Mouse (Mus musculus) induced T-regulatory cell, adult 2 months (primary cell): ENCODE measurements around the gene Fes.

Source experiments
- DNase-seq: peaks from one replicate; pipeline ENCODE4 v3.0.0-alpha.2; 2012; ENCODE audit warnings: low read depth

Fes gene

DNA sequence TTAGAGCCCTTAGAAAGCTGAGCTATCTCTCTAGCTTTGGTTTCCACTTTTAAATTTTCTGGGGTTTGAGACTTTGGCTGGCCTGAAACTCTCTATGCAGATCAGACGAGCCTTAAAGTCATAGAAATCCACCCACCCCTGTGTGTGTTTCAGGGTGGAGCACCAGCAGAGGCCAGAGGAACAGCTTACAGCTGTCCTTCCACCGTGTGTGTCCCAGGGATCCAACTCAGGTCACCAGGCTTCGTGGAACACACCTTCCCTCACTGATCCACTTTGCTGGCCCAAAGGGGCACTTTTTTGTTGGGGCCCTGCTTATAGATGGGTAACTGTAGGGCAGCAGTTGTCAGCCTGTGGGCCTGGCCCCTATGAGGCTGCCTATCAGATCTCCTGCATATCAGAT is 13.5 kb downstream of the Fes start:
- no peak for DNase-seq

GRCm38 (mm10) chr7:80373850-80374249 is 13.9 kb downstream of the Fes start:
- no peak for DNase-seq

DNA sequence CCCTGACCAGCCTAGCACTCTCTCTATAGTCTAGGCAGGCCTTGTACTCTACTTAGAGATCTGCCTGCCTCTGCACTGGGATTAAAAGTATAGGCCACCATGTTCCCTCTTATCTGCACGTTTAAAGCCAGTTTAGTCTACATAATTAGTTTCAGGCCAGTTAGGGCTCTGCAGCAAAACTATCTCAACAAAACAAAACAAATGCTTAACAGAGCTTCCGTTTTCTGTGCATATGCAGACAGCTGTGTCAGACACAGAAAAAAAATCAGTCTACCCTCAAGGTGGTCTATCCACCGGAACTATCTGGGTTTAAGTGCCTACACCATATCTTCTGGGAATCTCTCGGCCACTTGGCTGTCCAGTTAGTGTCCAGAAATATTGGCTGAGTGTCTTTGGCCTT is 14.4 kb downstream of the Fes start:
- DNase-seq = no peak

GRCm38 (mm10) chr7:80372667-80373066 is 15.1 kb downstream of the Fes start:
- DNase-seq = no peak

- DNase-seq = no peak
Measured at GRCm38 (mm10) chr7:80372166-80372565, 15.6 kb downstream of the Fes start.

DNA sequence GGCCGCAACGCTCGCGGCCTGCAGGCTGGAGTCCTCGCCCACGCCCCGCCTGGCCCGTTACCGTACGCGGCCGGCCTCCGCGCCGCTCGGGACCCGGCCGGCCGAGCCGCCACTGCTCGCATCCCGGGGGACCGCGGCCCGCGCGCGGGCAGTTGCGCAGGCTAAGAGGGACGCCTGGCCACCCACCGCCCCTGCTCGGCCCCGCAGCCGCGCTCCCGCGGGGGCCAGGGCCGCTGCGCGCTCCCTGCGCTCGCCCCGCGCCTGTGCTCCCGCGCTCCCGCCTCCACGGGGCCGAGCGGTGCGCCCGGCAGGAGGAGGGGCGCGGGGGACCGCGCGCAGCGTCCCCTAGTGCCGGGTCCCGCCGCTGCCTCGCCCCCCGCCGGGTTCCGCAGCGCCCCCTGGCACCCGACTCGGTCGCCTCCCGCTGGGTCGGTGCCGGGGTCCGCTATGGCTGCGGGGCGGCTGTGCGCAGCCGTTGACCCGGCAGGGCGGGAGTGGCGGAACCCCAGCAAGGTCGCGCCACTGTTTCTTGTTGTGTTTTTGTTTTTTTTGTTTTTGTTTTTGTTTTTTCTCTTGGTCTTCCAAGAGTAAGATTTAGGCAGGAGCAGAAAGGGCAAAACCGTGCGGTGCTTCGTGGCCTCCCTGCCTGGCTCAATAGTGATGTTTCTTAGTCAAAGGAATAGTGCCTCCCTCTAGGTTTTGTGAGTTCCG is 16.6 kb downstream of the Fes start, which contains the start of gene Man2a2:
Gene Man2a2, minus strand, starts transcription at position 335 of the 711 bp plus-strand sequence.
- peak; percentile 83 for DNase-seq

GRCm38 (mm10) chr7:80370649-80371040 is 17.1 kb downstream of the Fes start:
- DNase-seq = peak; percentile 92

DNA sequence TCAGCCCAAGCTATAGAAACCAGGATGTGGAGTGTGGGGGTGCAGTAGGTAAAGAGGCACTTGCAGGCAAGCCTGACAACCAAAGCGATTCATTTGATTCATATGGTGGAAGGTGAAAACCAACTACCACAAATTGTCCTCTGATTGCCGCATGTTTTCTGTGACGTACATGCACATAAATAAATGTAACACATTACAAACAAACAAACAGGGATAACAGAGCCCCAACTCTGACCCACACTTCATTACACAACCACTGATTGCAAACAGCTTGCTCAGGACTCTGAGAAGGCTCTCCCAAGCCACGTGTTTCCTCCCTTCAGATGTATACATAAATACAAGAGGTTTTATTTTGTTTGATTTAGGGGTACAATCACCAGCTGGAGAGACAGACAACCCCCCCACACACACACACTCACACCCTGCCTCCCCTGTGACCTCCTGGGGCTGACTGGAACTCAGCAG is 17.7 kb downstream of the Fes start:
- DNase-seq = peak; percentile 74

DNA sequence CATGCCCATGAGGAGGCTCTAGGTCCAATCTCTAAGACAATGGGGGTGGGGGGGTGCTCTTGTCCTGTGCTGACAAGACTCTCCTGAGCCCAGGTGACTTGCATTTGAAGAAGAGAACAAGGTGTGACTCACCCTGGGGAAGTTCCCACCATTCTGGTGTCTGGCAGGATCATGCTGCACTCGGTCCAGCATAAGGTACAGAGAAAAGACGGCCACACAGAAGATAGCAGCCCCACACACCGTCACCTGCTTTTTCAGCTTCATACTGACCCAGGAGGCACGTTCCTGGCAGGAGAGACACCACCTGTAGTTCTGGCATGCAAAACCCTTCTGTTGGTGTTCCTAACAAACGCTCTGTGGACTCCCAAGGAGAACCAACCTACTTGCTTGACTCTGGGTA is 18.3 kb downstream of the Fes start:
- DNase-seq = peak; percentile 69

- peak; percentile 75 for DNase-seq
Measured at GRCm38 (mm10) chr7:80368635-80369421, 18.9 kb downstream of the Fes start.

DNA sequence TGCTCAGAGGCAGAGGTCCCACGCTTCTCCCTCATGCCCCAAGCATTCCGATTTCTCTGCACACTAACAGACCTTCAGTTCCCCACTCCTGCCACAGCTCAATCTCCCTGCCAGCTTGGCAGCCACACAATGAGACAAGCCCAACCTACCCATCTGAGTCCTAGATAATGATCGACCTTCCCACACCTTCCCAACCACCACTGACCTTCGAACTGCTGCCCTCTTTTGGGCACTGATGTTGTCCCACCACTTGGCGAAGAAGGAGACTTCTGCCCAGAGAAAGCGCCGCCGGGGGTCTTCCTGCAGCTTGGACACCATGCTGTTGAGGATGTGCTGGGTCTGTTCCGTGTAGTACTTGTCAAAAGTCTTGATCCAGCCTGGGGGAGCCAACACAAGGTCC is 19.7 kb downstream of the Fes start:
- no peak for DNase-seq

DNA sequence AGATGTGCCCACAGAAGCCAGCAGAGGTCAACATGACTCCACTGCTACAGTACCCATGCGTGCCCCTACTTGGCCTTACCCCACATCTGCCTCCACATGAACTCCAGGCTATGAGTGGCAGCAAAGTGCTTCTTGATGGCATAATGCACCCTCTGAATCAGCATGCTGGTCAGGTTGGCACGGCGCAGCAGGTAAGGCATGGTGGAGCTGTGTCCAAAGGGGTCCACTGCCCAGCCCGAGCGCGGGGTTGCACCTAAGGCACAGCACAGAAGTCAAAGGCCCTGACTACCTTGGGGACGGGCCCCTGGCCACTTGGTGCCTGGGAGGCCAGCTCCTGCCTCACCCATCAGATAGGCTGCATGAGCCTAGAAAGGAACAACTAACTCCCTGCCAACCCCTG is 20.5 kb downstream of the Fes start:
- no peak for DNase-seq

DNA sequence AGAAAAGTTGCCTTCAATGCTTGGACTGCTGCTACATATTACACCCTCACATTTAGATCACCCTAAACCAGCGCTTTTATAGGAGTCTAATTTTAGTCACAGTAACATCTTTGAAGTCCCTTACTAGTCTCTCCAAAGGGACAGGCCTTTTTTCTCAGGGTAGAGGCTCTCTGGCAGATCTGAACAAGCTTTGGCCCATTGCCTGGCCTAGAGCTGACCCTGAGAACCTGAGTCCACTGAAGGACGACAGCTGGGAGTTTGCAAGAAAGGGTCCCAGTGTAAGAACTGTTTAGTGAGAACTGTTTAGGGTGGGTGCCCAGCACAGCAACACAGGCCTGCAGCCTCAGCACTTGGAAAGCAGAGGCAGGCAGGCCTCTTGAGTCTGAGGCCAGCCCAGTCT is 22.0 kb downstream of the Fes start:
- no peak for DNase-seq

DNA sequence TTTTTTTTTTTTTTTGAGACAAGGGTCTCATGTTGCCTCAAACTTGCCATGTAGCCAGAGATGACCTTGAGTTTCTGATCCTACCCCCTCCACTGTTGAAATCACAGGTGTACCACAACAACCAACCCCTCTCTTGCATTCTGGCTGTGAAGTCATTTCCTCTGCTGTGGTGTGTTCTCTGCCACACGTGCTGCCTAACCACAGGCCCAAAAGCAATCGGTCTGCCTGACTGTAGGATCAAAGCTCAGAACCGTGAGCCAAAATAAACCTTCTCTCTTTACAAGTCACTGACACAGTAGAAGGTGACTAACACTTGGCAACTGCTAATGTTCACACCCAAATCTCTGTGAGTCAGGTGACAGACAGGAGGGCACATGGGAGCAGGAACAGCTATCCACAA is 27.3 kb downstream of the Fes start:
- no peak for DNase-seq

DNA sequence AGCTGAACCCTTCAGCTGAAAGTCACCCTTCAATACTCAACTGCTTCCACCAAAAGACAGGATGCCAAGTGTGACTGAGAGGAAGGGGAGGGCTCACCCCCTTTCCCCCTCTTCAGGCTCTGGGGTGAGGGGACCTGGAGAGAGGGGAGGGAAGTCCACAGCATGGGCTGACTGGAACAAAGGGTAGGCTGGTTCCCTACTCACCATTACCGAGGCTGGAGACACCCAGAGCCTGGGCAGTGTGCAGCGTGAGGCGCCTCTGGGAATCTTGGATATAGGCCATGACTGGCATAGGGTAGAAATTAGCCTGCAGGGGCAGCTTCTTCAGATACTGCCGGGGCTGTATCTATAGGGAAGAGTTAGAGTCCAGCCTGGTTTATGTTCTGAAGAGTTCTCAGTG is 29.7 kb downstream of the Fes start:
- no peak for DNase-seq

GRCm38 (mm10) chr7:80357156-80357555 is 30.6 kb downstream of the Fes start:
- no peak for DNase-seq

GRCm38 (mm10) chr7:80356351-80356750 is 31.4 kb downstream of the Fes start:
- no peak for DNase-seq

DNA sequence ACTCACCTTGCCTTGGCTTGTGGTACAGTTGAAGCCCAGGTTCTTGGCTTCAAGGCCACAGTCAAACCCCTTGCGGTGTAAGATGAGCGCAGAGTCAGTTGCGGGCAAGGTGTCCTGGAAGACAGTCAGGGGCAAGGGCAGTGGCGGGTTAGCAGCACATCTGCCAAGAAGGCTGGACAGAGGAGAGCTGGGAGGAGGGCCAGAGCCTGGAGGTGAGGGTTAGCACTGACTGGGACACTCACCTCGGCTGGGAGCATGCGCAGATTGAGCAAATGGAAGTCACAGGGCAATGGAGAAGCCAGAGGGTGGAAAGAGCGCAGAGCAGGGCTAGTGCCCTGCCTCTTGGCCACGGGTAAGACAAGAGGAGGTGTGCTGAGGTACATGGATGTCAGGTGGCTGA is 34.8 kb downstream of the Fes start:
- no peak for DNase-seq

DNA sequence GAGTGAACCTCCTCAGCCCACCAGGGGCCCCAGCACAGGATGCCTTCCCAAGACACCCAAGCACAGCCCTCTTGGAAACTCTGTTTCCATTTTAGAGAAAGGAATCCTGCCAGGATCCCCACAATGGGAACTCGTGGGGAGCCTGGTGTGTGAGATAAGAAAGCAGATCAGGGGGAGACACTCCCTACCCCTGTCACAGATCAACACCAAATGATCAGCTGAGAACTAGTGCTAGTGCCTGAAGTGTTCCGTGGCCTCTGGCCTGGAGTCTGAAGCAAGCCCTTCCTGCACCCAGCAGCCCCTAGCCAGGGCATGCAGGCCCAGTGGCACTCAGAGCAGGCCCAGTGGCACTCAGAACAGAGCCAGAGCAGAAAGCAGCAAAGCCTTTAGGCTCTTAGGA is 36.9 kb downstream of the Fes start:
- DNase-seq = no peak

- no peak for DNase-seq
Measured at GRCm38 (mm10) chr7:80347670-80348586, 39.8 kb downstream of the Fes start.

GRCm38 (mm10) chr7:80346830-80347229 is 40.9 kb downstream of the Fes start:
- no peak for DNase-seq

- no peak for DNase-seq
Measured at GRCm38 (mm10) chr7:80346173-80346572, 41.6 kb downstream of the Fes start.
